Mouse (Mus musculus) erythroblast, adult 5-6 weeks (primary cell): ENCODE data around the gene Pxt1. TPM values are rescaled to one million over a fixed set of nuclear protein-coding genes. Genes with fewer than 3 reads are reported as not detected.

Source experiments
- ATAC-seq: replicated peaks from 2 replicates; pipeline ENCODE4 v1.8.0; 2016; ENCODE audit warnings: moderate number of reproducible peaks, mild to moderate bottlenecking, moderate TSS enrichment, inconsistent platforms; ENCODE audit not compliant: poor library complexity, low FRiP score, severe bottlenecking
- total RNA-seq, 2 experiments: library from RNA; stranded (forward) in 1 of 2; stranded (reverse) in 1 of 2; fragments of 150-400 nt in 1 of 2; fragments of 200-764, 138-1000 nt in 1 of 2; gene quantifications; 2 replicates each; pipeline versions ENCODE4 v1.2.3 to v1.2.4; 2015 to 2017; ENCODE audit warnings: low replicate concordance in 2 of 2

Gene Pxt1
- total RNA-seq, 2 experiments from 2014 or later, result 9.8 TPM; not detected in 1

- ATAC-seq, result no peak
These were observed 7.1 kb upstream of the Pxt1 start for GRCm38 (mm10) chr17:28950751-28951150.

- ATAC-seq, result no peak
These were observed 5.0 kb upstream of the Pxt1 start for GRCm38 (mm10) chr17:28948661-28949060.

- no peak for ATAC-seq
These were observed 3.6 kb upstream of the Pxt1 start for GRCm38 (mm10) chr17:28947011-28947939.

GRCm38 (mm10) chr17:28944481-28944880, 841 bp upstream of the Pxt1 start:
- ATAC-seq, result no peak

GRCm38 (mm10) chr17:28942101-28942500, 1.5 kb downstream of the Pxt1 start:
- peak; percentile 97 for ATAC-seq

- ATAC-seq, result no peak
These were observed 2.7 kb downstream of the Pxt1 start for GRCm38 (mm10) chr17:28940776-28941555.

- peak; percentile 73 for ATAC-seq
These were observed 6.9 kb downstream of the Pxt1 start for GRCm38 (mm10) chr17:28936622-28937345.

- ATAC-seq, result 0 out of 2 replicates have a peak, but pooled peaks have one; percentile 45
These were observed 7.5 kb downstream of the Pxt1 start for GRCm38 (mm10) chr17:28936133-28936532.

GRCm38 (mm10) chr17:28934120-28934916, 9.3 kb downstream of the Pxt1 start:
- ATAC-seq, result no peak

- no peak for ATAC-seq
These were observed 11.4 kb downstream of the Pxt1 start for GRCm38 (mm10) chr17:28932274-28932673.

- ATAC-seq, result no peak
These were observed 12.0 kb downstream of the Pxt1 start for GRCm38 (mm10) chr17:28931436-28932211.

- peak; percentile 83 for ATAC-seq
These were observed 13.1 kb downstream of the Pxt1 start for GRCm38 (mm10) chr17:28930392-28931074.

GRCm38 (mm10) chr17:28929369-28929768, 14.3 kb downstream of the Pxt1 start:
- no peak for ATAC-seq

GRCm38 (mm10) chr17:28928004-28928403, 15.6 kb downstream of the Pxt1 start:
- no peak for ATAC-seq

GRCm38 (mm10) chr17:28926866-28927635, 16.6 kb downstream of the Pxt1 start:
- peak; percentile 48 for ATAC-seq

- 0 out of 2 replicates have a peak, but pooled peaks have one; percentile 20 for ATAC-seq
These were observed 17.3 kb downstream of the Pxt1 start for GRCm38 (mm10) chr17:28926380-28926779.

- ATAC-seq, result no peak
These were observed 18.6 kb downstream of the Pxt1 start for GRCm38 (mm10) chr17:28924957-28925595.
